Mouse (Mus musculus) embryo, embryonic 9.5 days (tissue): ENCODE measurements at regions not wholly inside any gene's neighbourhood (a gene's known extent, or its start where the extent isn't known, plus 50 kb on each side); places are given as distances from the start of the nearest gene placed in this dataset.

Experiments
- DNase-seq: peaks from one replicate; pipeline ENCODE4 v3.0.0-alpha.2; 2017; ENCODE audit errors: extremely low spot score

DNA sequence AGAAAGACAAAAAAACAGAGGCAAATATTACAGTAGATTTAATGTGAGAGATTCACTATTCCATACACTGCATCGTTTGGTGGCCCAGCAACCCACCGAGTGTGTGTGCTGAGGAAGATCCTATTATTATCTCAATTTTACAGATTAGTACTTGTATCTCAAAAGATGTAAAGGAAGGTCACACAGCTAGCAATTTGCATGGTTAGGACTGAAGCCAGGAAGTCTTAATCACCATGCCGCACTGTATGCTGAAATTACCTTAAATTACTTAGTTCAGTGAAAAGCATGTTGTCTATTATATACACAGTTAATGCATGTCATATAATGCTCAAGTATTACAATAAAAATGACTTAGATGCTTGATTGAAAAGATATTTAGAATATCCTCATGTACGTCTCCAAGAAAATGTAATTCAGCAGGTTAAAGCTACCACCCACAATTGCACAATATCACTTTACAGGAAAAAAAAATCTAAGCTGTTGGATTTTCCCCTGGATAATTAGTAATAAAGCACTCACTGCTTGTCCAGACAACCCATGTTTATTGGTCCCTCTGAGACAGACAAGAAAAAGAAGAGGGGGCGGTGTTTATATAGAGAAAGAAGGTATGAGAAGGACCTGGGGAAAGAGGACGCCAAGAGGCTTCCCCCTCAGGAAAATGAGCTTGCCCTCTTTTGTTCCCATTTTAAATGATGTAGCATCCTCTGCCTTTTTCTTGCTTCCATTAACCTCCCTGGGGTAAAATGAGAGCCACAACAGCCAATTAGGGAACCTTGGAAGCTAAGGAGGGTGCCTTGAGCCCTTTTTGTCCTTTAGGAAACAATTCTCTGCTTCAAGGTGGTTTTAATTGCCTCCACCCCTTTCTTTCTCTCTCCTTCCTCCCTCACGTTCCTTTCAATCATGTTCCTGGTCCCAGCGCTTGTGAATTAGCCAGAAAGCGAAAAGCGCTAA, 204.6 kb upstream of the Xrcc4 start:
- no peak for DNase-seq

DNA sequence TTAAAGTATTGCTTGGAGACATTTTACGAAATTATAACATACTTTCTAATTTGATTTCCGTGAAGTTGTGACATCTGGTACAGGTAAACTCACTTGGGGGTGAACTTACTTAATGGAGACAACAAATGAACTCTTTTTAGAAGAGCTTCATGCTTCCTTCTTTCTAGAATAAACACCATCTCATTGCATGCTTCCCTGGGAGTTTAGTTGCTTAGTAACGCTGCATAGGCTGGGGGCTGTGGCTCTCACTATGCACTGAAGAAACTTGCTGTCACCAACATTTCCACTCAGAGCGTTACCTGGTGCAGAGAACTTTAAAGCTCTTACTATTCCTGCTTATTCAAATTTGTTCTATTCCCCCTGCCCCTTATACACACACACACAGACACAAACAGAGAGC, 203.5 kb upstream of the Xrcc4 start:
- no peak for DNase-seq

DNA sequence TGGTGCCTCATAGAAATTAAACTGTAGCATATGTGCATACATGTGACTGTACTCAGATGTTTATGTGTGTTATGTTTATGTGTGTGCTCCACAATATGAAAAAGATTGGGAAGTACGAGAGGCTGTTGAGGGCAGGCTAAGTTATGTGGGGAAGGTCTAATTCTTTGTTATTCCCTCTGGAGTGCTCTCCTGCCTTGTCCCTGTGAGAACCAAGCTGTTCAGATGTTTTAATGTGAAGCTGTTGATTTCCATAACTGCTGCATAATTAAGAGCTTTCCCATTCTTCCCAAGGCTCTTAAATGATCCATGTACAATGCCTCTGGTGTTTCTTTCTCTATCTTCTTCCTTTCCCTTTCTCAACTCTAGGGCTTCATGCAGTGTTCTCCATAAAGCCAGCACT, 202.7 kb upstream of the Xrcc4 start:
- no peak for DNase-seq

DNA sequence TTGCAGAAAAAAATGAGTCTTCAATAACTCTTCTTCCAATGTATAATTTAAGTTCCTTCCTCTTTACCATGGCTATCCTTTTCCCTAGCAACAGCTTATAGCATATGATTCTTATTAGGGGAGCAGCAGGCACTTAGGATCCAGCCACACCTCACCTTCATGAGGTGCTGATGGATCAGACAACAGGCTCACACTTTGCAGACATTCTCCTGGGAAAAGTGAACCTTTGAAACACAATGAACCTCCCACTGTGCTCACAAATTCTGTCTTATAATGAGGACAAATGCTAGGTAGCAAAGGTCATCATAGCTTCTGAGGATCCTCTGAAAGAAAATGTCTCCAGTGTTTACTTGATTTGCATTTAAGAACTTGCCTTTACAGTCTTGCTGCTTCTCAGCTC, 191.6 kb upstream of the Xrcc4 start:
- DNase-seq, result no peak

DNA sequence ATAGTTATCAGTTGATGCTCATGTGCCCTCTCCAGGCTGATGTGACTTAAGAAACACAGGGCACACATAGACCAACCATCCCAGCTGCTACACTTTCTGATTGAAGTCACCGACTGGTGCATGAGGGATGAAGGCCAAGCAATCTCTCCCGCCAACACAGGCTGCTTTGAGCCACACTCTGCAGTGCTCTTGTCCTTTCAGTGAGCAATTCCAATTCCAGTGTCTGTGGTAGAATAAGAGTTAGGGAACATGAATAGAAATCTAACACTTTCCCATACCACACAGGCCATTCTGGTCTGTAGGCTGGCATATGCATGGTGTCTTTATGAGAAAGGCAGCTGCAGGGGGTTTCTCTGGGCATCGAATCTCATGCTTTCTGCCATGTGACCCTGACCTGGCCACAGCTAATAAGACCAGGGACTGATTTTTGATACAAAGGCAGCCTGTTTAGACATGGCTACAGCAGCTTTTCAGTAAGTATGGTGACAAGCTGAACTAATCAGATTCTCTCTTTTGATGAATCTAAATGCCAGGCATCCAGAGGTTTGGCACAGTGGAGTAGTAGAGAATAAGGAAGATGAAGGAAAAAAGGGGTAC, 190.5 kb upstream of the Xrcc4 start:
- DNase-seq, result no peak

DNA sequence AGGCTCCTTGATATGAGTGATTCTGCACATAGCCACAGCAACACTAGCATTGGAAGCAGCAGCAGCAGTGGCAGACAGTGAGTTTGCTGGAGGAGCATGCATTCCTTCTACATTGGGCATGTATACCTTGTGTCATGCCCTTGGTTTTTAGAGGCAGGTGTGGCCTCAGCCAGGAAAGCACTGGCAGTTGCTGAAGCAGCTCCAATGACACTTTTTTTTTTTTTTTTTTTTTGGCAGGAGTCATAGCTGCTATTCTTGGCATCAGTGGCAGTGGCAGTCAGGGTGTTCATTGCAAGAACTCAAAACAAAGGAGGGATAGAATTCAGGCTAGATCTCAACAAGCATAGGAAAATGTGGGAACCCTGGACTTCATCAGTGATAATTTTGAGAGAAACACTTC, 189.9 kb upstream of the Xrcc4 start:
- DNase-seq, result no peak

DNA sequence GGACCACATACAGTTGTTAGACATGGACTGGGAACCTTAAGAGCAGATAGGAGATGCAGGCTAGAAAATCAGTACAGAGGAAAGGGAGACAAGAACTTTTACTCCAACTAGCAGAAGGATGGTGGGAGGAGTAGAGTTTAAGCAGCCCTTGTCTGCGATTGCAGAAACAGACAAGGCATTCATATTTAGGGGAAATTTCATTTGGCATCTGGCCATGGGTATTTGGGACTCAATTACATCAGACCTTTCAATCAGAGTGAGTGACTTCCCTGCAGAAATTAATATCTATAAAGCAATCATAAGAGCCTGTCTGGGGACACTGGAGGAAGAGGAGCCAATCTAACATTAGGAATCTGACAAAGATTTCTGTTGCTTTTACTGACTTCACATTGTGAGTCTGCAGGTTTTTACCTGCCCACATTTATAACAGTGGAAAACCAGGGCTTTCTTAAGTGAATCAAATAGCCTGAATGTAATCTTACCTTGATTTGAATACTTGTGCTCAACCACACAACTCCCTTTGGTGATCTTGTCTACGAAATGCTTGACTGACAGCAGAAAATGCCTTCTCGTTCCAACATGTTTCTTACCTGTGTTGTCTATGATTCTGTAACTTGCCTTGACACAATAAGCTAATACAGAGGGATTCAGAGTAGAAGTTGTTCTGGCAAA, 169.8 kb upstream of the Xrcc4 start:
- no peak for DNase-seq

DNA sequence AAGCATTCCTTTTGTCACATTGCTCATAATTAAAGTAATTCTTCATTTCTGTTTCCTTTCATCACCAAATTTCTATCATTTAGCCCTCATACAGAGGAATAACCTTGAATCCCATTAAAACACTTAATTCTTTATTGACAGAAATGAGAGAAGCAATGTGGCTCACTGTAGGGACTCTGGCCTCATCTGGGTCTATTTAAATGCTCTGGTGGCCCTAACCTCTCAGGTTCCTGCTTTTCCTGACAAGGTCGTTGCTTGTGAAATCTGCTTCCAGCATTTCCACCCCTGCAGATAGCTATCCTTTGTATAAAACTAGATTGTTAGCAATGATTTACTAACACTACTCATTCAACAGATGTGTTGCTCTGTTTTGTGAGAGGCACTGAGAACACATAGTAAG, 163.6 kb upstream of the Xrcc4 start:
- no peak for DNase-seq

DNA sequence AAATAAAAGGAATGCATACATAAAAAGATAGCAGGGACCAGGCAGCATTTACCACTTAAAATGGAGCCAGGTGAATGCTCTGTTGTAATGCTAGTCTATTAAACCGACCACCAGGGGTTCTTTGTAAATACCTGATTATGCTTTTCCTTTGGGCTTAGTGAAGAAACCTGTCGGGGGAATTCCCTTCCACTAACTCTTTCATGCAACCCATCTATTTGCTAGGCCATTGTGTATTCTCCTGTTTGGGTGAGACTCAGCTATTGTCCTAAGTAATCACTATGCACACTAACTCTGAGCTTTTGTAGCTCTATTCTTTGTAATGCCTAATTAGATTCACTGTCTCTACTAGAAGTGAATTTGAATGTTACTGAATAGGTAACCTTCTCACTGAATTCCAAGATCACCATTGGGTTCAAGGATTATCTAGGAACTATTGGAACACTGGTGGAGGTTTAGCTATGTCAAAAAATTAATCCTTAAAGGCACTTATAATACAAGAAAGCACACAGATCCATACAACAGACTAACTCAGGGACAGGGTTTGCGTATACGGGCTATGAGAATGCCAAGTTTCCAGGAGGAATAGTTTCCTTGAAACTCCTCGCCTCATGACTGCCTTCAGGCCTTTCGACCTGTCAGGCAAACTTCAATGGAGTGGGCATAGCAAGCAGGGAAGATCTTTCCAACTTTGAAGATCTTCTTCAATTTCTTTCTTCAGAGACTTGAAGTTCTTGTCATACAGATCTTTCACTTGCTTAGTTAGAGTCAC, 156.8 kb upstream of the Xrcc4 start:
- no peak for DNase-seq

DNA sequence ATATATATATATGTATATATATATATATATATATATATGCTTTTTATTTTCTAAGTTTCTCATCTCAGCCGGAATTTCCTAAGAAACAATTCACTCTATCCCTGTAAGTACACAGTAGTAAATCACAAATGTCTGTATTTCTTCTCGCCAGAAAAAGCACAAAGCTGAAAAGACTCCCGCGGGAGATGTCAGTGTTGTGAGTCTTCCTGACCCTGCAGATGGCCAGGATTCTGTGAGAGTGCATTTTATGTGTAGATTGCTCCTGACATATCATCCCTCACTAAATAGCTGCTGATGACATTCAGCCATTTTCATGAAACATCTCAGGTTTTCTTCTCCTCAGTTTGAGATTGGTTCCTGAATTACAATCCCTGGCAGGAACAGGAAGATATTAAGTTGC, 148.9 kb upstream of the Xrcc4 start:
- peak; percentile 9 for DNase-seq

DNA sequence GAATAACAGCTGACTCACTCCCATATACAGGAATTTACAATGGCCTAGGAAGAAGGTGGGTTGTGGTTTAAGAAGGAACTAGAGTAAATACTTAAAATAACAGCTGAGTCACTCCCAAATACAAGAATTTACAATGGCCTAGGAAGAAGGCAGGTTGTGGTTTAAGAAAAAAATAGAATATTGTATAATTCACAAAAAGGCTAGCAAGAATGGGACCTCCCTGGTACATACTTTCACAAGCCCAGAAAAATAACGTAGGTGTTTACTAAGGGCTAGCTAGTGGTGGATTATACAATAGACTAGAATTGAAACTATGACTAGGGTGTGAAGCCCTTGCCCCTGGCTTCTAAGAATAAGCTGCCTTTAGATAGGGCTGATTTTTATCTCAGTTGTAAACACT, 144.6 kb upstream of the Xrcc4 start:
- no peak for DNase-seq

DNA sequence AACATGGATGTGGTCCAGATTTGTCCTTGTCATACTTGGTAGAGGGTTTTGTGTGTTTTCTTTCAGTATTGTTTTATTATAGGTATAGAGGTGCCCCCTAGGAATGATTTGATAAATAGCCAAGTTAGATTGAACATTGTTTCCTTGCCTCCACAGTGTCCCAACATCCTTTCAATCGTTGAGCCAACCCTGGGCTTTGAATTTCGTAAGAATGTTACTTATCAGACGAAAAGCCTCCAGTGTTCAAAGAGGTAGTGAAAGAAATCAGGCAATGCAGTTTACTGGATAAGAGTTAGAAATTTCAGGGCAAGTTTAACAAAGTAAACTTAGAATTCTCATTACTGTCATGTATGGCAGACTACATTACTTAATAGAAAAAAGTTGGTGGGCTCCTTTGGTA, 144.2 kb upstream of the Xrcc4 start:
- no peak for DNase-seq

DNA sequence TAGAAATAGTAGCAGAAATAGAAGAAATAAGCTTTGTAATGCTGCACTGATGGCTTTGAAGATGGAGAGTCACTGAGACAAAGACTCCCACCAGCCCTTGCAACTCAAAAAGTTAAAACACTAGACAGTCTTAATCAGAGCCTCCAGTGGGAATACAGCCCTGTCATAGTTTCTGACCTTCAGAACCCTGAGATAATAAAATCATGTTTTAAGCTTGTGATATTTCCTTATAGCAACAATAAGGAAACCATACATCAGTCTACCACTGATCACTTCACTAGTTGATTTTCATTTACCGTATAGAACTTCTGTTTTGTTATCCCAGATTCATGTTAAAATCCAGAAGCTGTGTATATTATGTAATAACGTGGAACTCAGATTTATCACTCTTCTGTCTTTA, 139.7 kb upstream of the Xrcc4 start:
- no peak for DNase-seq

DNA sequence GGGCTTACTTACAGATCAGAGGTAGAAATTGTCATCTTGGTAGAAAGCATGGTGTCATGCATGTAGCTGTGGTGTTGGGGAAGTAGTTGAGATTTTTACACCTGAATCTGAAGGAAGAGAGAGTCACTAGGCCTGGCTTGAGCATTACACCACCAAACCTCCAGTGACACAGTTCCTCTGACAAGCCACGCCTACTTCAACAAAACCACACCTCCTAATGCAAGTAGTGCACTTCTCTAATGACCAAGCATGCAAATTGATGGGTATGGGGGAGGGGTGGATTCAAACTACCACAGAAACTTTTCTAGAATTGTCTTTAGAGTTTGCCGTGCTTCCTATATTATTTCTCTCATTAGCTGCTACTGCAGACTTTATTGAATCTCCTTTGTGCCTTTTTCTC, 136.8 kb upstream of the Xrcc4 start:
- no peak for DNase-seq

DNA sequence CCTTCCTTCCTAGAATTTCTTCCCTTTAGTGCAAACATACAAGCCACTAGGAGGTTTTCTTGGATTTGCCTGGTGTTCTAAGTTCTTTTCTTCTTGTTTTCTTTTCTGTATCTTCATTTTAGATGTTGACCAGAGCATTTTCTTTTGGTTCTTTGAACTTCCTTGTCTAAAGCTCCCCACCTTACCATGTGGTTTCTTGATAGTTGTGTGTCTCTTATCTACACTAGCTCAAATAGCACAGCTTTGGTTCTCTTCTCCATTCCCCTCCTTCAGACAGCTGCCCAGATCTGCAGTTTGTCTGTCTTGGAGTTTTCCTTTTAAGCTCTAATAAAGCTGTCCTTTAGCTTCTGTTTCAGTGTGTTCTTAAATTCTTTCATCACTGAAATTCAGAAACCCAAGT, 123.0 kb upstream of the Xrcc4 start:
- no peak for DNase-seq

DNA sequence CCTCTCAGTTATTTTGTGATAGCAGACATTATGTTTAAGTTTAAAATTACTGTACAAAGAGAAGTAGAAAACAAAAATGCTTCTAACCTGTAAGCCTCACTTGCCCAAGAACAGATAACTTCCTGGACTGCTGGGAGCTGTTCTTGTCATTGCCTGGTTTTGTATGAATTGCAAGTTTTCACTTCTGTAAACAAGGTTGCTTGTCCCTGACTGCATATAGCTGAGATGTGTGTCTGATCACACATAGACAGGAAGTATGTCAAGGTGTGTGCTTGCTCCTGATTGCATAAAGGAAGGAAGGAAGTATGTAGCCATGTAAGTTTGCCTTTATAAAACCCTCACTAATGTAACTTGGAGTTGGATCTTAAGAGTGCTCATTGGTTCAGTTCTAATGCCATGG, 118.5 kb upstream of the Xrcc4 start:
- no peak for DNase-seq
